Mouse (Mus musculus): ENCODE measurements around the gene Elob.

The Elob gene

DNA sequence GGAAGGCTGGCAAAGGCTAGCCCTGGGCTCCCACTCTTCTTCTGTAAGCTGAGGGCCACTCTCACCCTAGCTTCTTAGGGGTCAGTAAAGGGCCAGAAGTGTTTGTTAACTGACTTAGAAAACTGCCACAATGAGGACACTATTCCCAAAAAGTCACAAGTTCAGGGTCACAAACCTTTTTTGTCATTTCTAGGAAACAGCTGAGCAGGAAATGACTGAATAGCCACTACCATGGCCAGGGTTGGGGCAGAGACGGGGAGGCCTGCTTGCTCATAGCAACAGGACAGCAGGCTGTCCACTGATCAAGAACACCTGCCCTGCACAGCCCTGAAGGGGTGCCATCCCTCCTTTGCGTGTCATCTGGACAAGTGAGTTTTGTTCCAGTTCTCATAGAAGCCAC, 51.8 kb downstream of the Elob start:
- no peak for DNase-seq

GRCm38 (mm10) chr17:23776216-23776615, 52.7 kb downstream of the Elob start:
- no peak for DNase-seq
